Mouse (Mus musculus) megakaryocyte, adult 5-6 weeks (primary cell): ENCODE measurements around the gene Axdnd1. TPM values are rescaled to one million over a fixed set of nuclear protein-coding genes. Genes with fewer than 3 reads are reported as not detected.
"Not testable (repeated sequence)": the region's sequence is repeated elsewhere in the genome, so short reads cannot be mapped to it uniquely, and the experiment has no call there.

Experiments
- ATAC-seq: 2 replicates; pipeline ENCODE4 v1.8.0; 2016; ENCODE audit warnings: mild to moderate bottlenecking, inconsistent platforms; ENCODE audit not compliant: poor library complexity, severe bottlenecking
- total RNA-seq, 2 experiments: library from RNA; stranded (forward) in 1 of 2; stranded (reverse) in 1 of 2; fragments of 153-499, 151-499 nt in 1 of 2; fragments of 221-1000, 200-1000 nt in 1 of 2; gene quantifications; 2 replicates each; pipeline versions ENCODE4 v1.2.3 to v1.2.4; 2015 to 2017

Gene Axdnd1
- total RNA-seq, 2 experiments from 2014 or later, result 0.92 to 2.2 TPM

DNA sequence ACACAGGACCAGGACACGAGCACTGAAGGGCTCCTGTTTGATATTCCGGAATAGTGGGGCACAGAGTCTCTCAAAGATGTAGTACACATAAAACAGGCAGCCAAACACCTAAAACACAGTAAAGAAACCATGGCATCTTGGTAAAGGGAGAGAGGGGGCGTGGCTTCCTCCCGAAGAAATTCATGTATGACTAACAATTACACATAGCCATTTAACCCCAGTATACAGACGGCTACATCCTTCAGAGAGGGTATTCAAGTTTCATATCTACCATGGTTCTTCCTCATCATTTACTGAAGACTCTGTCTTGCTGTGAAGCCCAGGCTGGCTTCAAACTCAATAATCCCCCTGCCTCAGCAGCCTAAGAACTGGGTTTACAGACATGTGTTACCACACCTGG is 16.8 kb upstream of the Axdnd1 start:
- peak; percentile 33 for ATAC-seq

- peak; percentile 97 for ATAC-seq
These were observed 16.2 kb upstream of the Axdnd1 start for GRCm38 (mm10) chr1:156437016-156437708.

GRCm38 (mm10) chr1:156433497-156433896 is 12.5 kb upstream of the Axdnd1 start:
- no peak for ATAC-seq

DNA sequence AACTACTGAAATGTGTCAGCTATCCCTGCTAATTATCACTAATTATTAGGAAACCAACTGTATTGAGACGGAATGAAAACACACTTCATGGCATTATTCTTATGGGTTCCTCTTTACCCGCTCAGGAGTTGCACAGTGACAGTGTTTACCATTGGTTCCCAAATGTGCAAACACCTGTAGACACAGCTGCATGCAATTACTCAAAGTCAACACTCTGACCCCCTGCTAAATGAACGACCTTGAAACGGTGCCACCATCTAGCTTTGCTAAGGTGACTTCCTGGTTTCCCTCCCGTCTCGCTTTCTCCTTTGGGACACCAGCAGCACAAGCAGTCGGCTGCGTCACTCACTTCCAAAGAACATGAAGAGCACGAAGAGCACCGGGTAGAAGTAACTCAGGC is 11.5 kb upstream of the Axdnd1 start:
- no peak for ATAC-seq

- ATAC-seq, result no peak
These were observed 7.5 kb upstream of the Axdnd1 start for GRCm38 (mm10) chr1:156428434-156428833.

DNA sequence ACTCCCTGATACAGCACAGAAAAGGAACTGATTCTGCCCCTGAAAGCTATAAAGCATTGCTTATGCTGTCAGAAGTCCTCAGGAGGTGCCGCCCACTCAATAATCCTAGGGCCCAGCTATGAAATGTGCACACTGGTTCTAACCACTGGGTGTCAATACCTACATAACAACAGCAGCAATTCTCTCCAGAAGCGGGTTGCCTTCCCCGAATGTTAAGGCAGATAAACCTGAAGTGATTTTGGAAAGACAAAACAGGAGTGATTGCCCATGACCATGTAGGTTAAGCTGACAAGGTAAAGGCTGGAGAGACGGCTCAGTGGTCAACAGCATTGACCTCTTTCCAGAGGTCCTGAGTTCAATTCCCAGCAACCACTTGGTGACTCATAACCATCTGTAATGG is 4.8 kb upstream of the Axdnd1 start:
- no peak for ATAC-seq

- no peak for ATAC-seq
These were observed 3.1 kb upstream of the Axdnd1 start for GRCm38 (mm10) chr1:156424054-156424453.

- no peak for ATAC-seq
These were observed 2.5 kb upstream of the Axdnd1 start for GRCm38 (mm10) chr1:156423493-156423892.

- no peak for ATAC-seq
These were observed 1.9 kb upstream of the Axdnd1 start for GRCm38 (mm10) chr1:156422856-156423255.

DNA sequence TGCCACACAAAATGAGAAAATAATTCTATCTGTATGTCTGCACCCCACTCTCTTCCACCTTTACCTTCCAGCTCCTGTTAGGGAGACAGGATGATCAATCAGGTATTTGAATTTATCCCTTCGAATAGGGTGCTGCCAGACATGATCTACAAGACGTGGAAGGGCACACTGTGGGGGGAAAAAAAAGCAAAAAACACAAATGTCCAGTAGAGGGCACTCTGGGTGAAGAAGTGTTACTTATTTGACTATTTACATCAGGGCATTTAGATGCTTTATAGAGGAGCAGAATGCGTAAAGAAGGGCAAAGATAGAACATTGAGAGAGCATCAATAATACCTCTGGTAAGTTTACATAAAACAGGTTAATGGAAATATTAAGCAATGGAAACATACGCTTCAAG is 2.8 kb downstream of the Axdnd1 start:
- ATAC-seq, result peak; percentile 41; the same call in 1 of the 2 replicates

GRCm38 (mm10) chr1:156408521-156408920 is 12.4 kb downstream of the Axdnd1 start:
- no peak for ATAC-seq

GRCm38 (mm10) chr1:156408004-156408403 is 13.0 kb downstream of the Axdnd1 start:
- ATAC-seq, result peak; percentile 64

DNA sequence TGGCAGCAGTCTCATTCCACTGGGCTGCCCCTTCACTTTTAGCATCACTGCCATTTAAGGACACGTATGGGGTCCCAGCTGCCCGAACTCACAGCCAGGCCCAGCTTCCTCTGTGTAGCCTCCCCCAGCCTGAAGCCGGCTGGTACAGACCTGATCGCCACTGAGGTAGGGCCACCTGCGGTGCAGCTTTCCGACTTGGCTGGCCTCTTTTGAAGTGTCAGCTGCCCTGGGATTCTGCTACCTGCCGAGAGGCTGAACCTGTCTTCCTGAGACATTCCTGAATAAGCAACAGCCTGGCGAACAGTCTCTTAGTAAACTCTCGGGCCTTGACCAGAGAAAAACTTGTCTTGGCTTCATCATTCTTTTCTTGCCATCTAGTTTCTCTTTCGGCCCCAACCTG is 17.7 kb downstream of the Axdnd1 start:
- ATAC-seq, result no peak

DNA sequence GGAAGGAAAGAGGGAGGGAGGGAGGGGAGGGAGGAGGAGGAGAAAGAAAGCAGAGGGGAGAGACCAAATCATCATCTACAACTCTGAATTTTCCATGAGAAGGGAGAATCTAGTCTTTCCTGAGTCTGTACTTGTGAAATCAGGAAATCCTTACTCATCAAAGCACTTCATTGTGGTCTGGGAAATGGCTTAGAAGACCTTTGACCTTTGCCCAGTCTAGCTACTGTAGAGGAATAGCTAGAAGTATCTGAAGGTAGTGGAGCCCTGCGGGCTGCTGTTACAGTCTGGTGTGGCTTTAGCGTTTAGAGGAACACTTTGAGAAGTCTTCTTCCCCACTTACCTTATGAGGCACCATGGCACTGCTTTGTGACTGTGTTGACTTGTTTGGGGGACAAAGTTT is 18.5 kb downstream of the Axdnd1 start:
- no peak for ATAC-seq

GRCm38 (mm10) chr1:156400159-156400558 is 20.8 kb downstream of the Axdnd1 start:
- not testable (repeated sequence) for ATAC-seq

- no peak for ATAC-seq
These were observed 27.8 kb downstream of the Axdnd1 start for GRCm38 (mm10) chr1:156393148-156393547.

GRCm38 (mm10) chr1:156386880-156387279 is 34.1 kb downstream of the Axdnd1 start:
- ATAC-seq, result no peak

GRCm38 (mm10) chr1:156386232-156386631 is 34.7 kb downstream of the Axdnd1 start:
- no peak for ATAC-seq

DNA sequence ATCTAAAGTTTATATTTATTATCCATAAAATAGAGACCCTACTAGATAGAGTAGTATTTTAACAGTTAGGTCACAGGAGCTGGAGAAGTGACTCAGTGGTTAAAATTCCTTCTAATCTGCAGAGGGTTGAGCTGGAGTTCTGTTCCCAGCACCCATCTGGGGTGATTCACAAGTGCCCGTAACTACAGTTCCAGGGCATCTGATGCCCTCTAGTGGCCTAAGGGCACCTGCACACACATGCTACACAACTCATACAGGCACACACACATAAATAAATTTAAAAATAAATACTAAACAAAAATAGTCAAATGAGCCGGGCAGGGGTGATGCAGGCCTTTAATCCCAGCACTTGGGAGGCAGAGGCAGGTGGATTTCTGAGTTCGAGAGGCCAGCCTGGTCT is 39.7 kb downstream of the Axdnd1 start:
- no peak for ATAC-seq

DNA sequence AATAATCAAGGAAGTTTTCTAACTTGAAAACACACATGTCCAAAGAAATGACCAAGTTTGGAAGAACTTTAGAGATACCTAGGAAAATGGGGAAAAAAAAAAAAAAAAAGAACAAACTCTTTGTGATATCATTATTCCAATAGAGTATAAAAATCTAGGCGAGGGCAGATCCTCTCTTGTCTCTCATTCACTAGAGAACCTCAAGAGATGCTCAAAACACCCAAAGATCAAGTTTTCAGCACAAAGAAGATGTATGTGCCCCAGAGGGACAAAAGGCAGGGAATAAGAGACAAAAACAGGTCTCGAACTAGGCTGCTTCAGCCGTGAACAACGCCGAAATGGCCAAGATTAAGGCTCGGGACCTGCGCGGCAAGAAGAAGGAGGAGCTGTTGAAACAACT is 55.2 kb downstream of the Axdnd1 start, which contains the start of gene Gm2000:
Gene Gm2000, plus strand, starts transcription at position 301 of the 400 bp plus-strand sequence.
- ATAC-seq, result no peak

- ATAC-seq, result no peak
These were observed 68.5 kb downstream of the Axdnd1 start for GRCm38 (mm10) chr1:156352466-156352865.

GRCm38 (mm10) chr1:156350441-156350840 is 70.5 kb downstream of the Axdnd1 start:
- no peak for ATAC-seq

DNA sequence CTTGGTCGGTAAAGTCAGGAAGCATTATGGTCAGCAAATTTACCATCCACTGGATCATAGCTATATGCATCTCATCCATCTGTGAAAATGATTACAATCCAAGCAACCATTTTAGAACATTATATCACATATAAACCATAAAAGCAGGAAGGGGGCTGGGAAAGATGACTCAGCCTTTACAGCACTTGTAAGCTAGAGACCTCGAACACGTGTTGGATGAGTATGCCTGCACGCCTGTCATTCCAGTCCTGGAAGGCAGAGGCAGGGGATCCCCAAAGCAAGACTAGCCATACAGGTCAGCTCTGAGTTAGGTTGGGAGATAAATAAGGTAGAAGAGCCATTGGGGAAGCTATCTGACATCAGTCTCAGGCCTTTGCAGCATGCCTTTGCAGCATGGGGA is 71.9 kb downstream of the Axdnd1 start:
- no peak for ATAC-seq
